Mouse (Mus musculus) kidney, adult 2 months (tissue): ENCODE measurements around the gene 1700012A03Rik.

Experiments
- CTCF ChIP-seq: fragments of 200-500 bp; conservative IDR thresholded peaks from 2 replicates; pipeline ENCODE4 v1.5.1; 2011; ENCODE audit warnings: low read depth, mild to moderate bottlenecking, control low read depth, low read length, moderate library complexity, mixed read lengths; ENCODE audit not compliant: insufficient read depth, insufficient read length
- POLR2A ChIP-seq: fragments of 200-500 bp; IDR thresholded peaks from one replicate; pipeline ENCODE4 v1.6.1; 2011; ENCODE audit warnings: low read depth, low read length, control low read depth

DNA sequence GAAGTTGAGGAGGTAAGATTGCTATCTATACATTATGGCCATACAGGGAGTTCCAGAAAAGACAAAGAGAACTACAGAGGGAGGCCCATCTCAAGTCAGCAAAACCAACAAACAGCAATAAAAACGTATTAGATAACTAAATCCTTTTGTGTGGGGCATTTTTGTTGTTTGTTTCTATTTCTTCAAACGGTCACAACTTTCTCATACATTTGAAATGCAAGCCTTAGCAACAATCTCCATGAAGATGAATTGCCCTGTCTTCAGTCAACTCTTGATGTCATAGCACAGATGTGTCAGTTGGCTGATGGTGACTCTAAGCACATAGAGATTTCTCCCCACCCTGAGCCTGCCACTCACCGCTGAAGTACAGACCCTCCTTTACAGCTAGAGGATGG, at the start of gene 1700012A03Rik:
- TF ChIP-seq POLR2A (no peak), CTCF (no peak)
